Mouse (Mus musculus): ENCODE results near the gene Rngtt. TPM values are rescaled to one million over a fixed set of nuclear protein-coding genes. Genes with fewer than 3 reads are reported as not detected.

The Rngtt gene
- polyA plus RNA-seq, 1 experiment, result 16.0 TPM

DNA sequence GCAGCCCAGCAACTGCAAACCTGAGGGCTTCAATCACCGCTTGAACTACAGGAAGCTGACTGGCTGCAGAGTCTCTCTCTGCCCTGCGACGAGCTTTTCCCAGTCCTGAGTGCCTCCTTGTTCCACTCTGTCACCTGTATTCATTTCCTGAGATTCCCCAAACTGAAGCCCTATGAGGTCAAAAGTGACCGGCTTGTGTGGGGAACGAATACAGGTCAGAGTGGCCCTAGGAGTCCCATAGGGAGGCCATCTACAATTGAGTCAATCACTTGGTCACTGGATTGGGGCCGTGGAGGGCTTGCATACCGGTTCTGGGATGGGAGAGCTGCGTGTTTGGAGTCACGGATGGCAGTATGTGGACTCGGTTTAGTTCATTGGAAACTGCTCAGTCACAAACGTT is 236.2 kb downstream of the Rngtt start:
- H3K27ac ChIP-seq (ENCODE audit: control insufficient read depth, insufficient read depth, low read depth, low read length, poor library complexity), result no peak overlapping the region
- WGBS, result 83% methylated on average over 11 of the region's 11 CpGs
- H3K4me3 ChIP-seq (replicated peaks; ENCODE audit: control insufficient read depth, low read depth, low read length), result no peak overlapping the region
- no peaks in the 10 kb centered on the region for H3K4me1 ChIP-seq (ENCODE audit: control insufficient read depth, insufficient read depth, low read length)
- no peak for TF ChIP-seq POLR2A (IDR thresholded peaks at IDR 0.05; ENCODE audit: borderline replicate concordance, control insufficient read depth, low read depth, low read length)
- TF ChIP-seq CTCF (IDR thresholded peaks at IDR 0.05; ENCODE audit: control insufficient read depth, insufficient read depth, low read length), result no peak

DNA sequence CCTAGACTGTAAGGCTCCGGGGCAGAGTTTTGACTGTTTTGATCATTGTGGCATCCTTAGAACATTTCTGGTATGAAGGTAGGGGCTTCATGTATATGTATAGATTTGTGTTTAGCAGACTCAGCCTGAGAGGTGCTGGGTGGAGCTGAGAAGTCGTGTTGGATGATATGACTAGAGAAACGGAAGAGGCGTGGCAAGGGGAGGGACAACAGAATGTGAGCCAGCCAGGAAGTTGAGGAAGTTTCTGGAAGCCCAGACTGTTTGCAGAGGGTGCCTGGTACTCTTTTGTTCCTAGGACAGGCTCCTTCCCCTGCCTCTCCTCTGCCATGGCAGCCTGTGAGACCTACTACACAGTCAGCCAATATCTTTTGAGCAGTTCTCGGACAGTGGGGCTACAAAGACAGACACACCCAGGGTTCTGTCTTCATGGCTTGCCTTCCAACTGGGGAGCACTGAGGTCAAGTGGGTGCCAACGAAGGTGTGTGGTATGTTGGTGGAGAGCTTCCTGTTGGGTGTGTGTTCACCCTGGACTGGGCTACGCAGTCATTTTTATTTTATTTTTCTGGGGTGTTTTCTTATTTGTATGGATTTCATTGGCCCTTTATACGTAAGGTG is 237.3 kb downstream of the Rngtt start:
- no peak overlapping the region for H3K27ac ChIP-seq (ENCODE audit: control insufficient read depth, insufficient read depth, low read depth, low read length, poor library complexity)
- H3K4me3 ChIP-seq (replicated peaks; ENCODE audit: control insufficient read depth, low read depth, low read length), result no peak overlapping the region
- TF ChIP-seq CTCF (IDR thresholded peaks at IDR 0.05; ENCODE audit: control insufficient read depth, insufficient read depth, low read length), result no peak
- TF ChIP-seq POLR2A (IDR thresholded peaks at IDR 0.05; ENCODE audit: borderline replicate concordance, control insufficient read depth, low read depth, low read length), result no peak
- WGBS, result 56% methylated on average over 8 of the region's 8 CpGs
- H3K4me1 ChIP-seq (ENCODE audit: control insufficient read depth, insufficient read depth, low read length), result no peaks in the 10 kb centered on the region

DNA sequence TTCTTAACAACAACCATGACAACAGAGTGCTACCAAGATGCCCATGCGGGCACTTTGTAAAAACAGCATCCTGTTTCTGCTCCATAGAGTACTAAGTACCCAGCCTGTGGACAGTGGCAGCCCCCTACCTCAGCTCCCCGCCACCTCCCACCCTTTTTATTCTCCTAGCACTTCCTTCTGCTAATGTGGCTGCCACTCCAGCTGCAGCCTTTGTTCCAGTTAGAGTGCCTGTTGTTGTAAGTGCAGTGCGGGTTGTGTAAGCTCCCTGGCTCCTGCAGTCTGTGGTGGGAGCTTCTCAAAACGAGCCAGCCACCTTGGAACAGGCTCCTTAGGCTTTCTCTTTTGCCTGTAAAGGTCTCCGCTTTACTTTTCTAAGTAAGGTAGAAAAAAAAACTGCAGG is 239.5 kb downstream of the Rngtt start:
- no peak overlapping the region for H3K27ac ChIP-seq (ENCODE audit: control insufficient read depth, insufficient read depth, low read depth, low read length, poor library complexity)
- H3K4me1 ChIP-seq (ENCODE audit: control insufficient read depth, insufficient read depth, low read length), result no peaks in the 10 kb centered on the region
- TF ChIP-seq POLR2A (IDR thresholded peaks at IDR 0.05; ENCODE audit: borderline replicate concordance, control insufficient read depth, low read depth, low read length) (no peak), CTCF (IDR thresholded peaks at IDR 0.05; ENCODE audit: control insufficient read depth, insufficient read depth, low read length) (no peak)
- 30% methylated on average over 5 of the region's 5 CpGs for WGBS
- no peak overlapping the region for H3K4me3 ChIP-seq (replicated peaks; ENCODE audit: control insufficient read depth, low read depth, low read length)

Other genes starting within 250 kb of the Rngtt start
- gene Gabrr2, start 247.3 kb upstream of the Rngtt start, polyA plus RNA-seq (2011; ENCODE audit: insufficient read depth, insufficient read length, low replicate concordance, missing spikeins), result not detected in 2 replicates
- gene Gabrr1, start 177.8 kb upstream of the Rngtt start, polyA plus RNA-seq (2011; ENCODE audit: insufficient read depth, insufficient read length, low replicate concordance, missing spikeins), result 0.65 TPM in 1 of 2 replicates, not detected in the other
- gene Pm20d2, start 120.6 kb upstream of the Rngtt start, polyA plus RNA-seq (2011; ENCODE audit: insufficient read depth, insufficient read length, low replicate concordance, missing spikeins), result 1.2 and 2.8 TPM in 2 replicates
- 0.85 TPM in 1 of 2 replicates, not detected in the other for gene Srsf12, start 101.3 kb upstream of the Rngtt start, polyA plus RNA-seq (2011; ENCODE audit: insufficient read depth, insufficient read length, low replicate concordance, missing spikeins)
- 19.5 and 27.9 TPM in 2 replicates for gene Pnrc1, start 20.1 kb upstream of the Rngtt start, polyA plus RNA-seq (2011; ENCODE audit: insufficient read depth, insufficient read length, low replicate concordance, missing spikeins)